Mouse (Mus musculus): ENCODE measurements around the gene Epha6.
"Not testable (repeated sequence)": the region's sequence is repeated elsewhere in the genome, so short reads cannot be mapped to it uniquely, and the experiment has no call there.

Epha6 gene

GRCm38 (mm10) chr16:59923696-59924095 is 681.6 kb downstream of the Epha6 start:
- DNase-seq (ENCODE audit: low spot score), result no peak

- no peak for DNase-seq (ENCODE audit: low spot score)
These were observed 725.3 kb downstream of the Epha6 start for GRCm38 (mm10) chr16:59880073-59880472.

GRCm38 (mm10) chr16:59871792-59872191 is 733.5 kb downstream of the Epha6 start:
- DNase-seq (ENCODE audit: low spot score), result no peak

- no peak for DNase-seq (ENCODE audit: low spot score)
These were observed 751.1 kb downstream of the Epha6 start for GRCm38 (mm10) chr16:59854160-59854717.

GRCm38 (mm10) chr16:59852689-59853088 is 752.6 kb downstream of the Epha6 start:
- DNase-seq (ENCODE audit: low spot score), result peak; percentile 25

GRCm38 (mm10) chr16:59846574-59846973 is 758.8 kb downstream of the Epha6 start:
- DNase-seq (ENCODE audit: low spot score), result peak; percentile 78

- no peak for DNase-seq (ENCODE audit: low spot score)
These were observed 768.6 kb downstream of the Epha6 start for GRCm38 (mm10) chr16:59836778-59837177.

GRCm38 (mm10) chr16:59836304-59836703 is 769.0 kb downstream of the Epha6 start:
- no peak for DNase-seq (ENCODE audit: low spot score)

- DNase-seq (ENCODE audit: low spot score), result no peak
These were observed 772.9 kb downstream of the Epha6 start for GRCm38 (mm10) chr16:59832468-59832867.

- no peak for DNase-seq (ENCODE audit: low spot score)
These were observed 775.7 kb downstream of the Epha6 start for GRCm38 (mm10) chr16:59829655-59830054.

- not testable (repeated sequence) for DNase-seq (ENCODE audit: low spot score)
These were observed 805.5 kb downstream of the Epha6 start for GRCm38 (mm10) chr16:59799790-59800189.

- no peak for DNase-seq (ENCODE audit: low spot score)
These were observed 833.0 kb downstream of the Epha6 start for GRCm38 (mm10) chr16:59772297-59772696.

GRCm38 (mm10) chr16:59770421-59770820 is 834.9 kb downstream of the Epha6 start:
- DNase-seq (ENCODE audit: low spot score), result no peak

GRCm38 (mm10) chr16:59769936-59770335 is 835.4 kb downstream of the Epha6 start:
- DNase-seq (ENCODE audit: low spot score), result no peak

- DNase-seq (ENCODE audit: low spot score), result no peak
These were observed 844.5 kb downstream of the Epha6 start for GRCm38 (mm10) chr16:59760875-59761274.

- DNase-seq (ENCODE audit: low spot score), result no peak
These were observed 854.4 kb downstream of the Epha6 start for GRCm38 (mm10) chr16:59750905-59751304.

GRCm38 (mm10) chr16:59743669-59744068 is 861.7 kb downstream of the Epha6 start:
- DNase-seq (ENCODE audit: low spot score), result no peak

GRCm38 (mm10) chr16:59715524-59715923 is 889.8 kb downstream of the Epha6 start:
- no peak for DNase-seq (ENCODE audit: low spot score)

- no peak for DNase-seq (ENCODE audit: low spot score)
These were observed 912.1 kb downstream of the Epha6 start for GRCm38 (mm10) chr16:59693230-59693629.

- no peak for DNase-seq (ENCODE audit: low spot score)
These were observed 916.2 kb downstream of the Epha6 start for GRCm38 (mm10) chr16:59689120-59689519.

GRCm38 (mm10) chr16:59685135-59685534 is 920.2 kb downstream of the Epha6 start:
- no peak for DNase-seq (ENCODE audit: low spot score)

GRCm38 (mm10) chr16:59683434-59683833 is 921.9 kb downstream of the Epha6 start:
- peak; percentile 92 for DNase-seq (ENCODE audit: low spot score)

GRCm38 (mm10) chr16:59682216-59682891 is 923.0 kb downstream of the Epha6 start:
- DNase-seq (ENCODE audit: low spot score), result no peak

- DNase-seq (ENCODE audit: low spot score), result no peak
These were observed 938.4 kb downstream of the Epha6 start for GRCm38 (mm10) chr16:59666938-59667337.
